Mouse (Mus musculus) layer of hippocampus, adult 11-12 months (tissue): ENCODE data around the gene Gm49378.
A peak's percentile ranks its signal among the peaks of the same experiment; 100 is the strongest.

ENCODE experiments used
- DNase-seq: peaks from one replicate; pipeline ENCODE4 v3.0.0; 2022; ENCODE audit warnings: low spot score

Gm49378 gene

DNA sequence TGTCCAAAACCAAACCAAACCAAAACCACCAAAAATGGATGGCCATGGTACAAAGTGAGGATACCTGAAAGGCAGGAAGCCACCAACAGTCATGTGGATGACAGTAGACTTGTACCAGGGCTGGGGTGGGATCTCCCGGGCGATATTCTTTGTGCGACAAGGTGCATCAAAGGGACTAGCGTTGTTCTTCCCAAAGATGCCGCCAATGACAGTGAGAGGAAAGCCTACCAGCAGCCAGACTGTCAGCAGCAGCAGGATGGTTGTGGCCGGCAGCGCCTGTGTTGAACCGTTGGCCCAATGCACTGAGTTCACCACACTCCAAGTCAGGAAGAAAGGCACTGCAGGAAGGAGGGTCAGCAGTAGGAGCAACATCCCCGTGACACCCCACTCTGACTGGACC is at the start of gene Gm49378:
Gm49378 (minus strand) TSS at position 101 of the 400 bp plus-strand sequence.
- no peak for DNase-seq

DNA sequence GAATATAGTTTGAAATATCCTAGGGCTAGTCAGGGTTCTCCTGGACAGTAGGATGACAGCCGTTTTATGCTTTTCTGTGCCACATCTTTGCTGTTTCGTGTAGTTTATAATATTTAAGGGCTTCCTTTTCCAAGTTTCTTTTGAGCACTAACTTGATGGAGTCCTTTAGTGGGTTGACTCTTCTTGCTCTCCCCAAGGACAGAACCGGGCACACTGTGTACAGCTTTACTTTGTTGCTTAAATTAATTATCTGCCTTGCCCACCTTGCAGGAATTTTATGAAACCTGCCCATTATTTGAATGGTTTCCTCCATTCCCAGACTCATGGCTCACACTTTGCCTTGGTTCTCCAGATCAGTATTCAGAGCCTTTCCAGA is 44.4 kb upstream of the Gm49378 start:
- DNase-seq: no peak

DNA sequence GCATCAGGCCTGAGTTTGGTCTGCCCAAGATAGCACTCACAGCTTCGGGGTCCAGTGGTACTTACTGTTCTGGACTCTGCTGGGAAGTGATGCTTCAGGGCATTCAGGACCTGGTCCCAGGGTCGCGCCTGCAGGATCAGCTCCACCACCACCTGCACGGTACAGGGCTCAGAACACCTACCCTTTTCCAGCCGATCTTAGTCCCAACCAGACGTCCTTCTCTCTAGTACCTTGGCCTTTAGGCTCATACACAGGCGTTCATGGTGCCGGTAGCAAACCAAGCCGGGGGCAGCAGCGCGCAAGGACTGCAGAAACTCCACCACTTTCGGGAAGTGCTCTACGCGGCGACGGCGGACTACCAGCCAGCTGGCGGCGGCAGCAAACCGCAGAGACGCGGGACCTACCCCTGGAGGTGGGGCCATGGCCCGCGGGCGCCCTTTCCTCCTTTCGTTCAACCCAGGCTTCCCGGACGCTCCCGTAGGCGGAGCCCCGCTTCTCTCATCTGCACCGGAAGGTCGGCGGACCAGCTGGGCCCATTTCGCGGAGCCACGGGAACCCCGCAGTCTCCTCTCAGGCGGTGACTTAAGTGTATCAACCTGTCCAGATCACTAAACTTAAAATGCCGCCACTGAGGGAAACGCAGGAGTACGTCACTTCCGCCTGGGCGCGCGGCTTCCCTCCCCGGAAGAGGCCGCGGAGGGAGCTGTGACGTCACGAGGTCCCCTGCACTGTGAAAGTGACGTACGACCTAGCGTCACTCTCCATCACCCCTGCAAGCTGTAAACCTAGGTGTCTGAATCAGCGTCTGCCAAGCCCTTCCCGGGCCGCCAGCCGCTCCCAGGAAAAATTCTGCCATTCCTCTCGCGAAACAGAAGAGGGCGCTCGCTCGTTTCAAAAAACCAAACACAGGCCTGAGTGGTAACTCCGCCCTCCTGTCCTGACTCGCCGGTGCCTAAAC is 43.7 kb upstream of the Gm49378 start, which contains the start of gene Tinf2:
Tinf2 (minus strand) TSS at position 661 of the 958 bp plus-strand sequence.
- DNase-seq: peak; percentile 97

DNA sequence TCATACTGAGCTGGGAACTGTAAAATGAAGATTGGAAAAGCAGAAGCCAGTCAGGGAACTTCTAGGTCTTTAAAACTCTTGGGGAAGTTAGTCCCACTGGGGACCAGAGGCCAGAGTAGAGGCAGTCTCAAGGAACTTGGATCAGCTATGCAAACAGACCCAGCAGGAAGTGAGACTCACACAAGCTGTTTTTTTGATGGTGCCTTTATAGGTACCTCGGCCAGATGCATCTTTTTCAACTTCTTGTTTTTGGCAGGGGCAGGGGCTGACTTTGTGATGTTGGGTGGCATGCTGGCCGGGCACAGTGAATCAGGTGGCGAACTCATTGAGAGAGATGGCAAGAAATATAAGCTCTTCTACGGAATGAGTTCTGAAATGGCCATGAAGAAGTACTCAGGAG is 39.9 kb upstream of the Gm49378 start:
- no peak for DNase-seq

DNA sequence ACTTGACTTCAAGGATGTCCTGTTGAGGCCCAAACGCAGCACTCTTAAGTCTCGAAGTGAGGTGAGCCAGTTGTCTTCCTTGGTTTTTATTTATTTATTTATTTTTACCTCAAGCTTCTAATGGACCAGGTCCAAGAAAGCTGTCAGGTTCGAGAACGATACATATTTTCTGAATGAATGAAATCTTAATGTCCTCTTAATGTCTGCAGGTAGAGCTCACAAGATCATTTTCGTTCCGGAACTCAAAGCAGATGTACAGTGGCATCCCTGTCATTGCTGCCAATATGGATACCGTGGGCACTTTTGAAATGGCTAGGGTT is 35.0 kb upstream of the Gm49378 start:
- no peak for DNase-seq

DNA sequence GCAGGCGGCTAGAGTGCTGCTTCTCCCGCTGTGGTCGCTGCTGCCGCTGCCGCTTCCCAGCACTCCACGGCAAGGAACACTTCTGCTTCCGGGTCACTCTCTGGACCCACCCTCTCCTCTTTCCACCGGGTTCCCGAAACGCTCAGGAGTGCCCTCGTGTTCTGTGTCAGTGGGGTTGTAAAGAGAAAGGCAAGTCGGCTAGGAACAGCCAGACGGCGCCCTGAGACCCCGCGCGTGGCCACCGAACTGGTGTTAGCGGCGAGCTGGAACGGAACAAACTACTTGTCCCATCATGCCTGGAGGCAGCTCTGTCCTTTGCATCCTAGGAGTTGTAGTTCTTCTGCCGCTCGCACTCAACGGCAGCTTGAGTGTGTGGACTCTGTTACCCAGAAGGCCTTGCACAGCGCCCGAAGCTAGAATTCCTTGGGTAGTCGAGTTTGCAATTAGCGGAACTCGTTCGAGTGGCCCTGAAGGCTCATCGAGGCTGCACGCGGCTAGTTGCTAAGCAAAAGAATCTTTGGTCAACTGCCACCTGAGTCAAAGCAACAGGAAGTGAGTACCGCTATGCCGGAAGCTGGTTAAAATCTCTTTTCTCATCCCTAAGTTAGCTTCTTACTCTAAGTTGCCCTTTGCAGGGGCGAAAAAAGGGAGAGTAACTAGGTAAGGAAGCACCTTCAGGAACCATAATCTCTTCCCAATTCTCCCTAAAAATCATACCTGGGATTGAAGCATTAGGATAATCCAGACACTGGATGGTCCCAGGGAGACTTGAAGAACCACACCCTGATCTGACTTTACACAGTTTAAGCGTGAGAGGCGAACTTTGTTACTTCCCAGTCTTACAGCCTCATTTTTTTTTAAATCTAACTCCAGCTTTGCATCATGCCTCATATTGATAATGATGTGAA is 34.4 kb upstream of the Gm49378 start, which contains the start of the genes Gmpr2 and Nedd8:
Gmpr2 (plus strand) TSS at position 109 of the 908 bp plus-strand sequence.
Nedd8 (minus strand) TSS at position 292 of the 908 bp plus-strand sequence.
- peak; percentile 94 for DNase-seq

DNA sequence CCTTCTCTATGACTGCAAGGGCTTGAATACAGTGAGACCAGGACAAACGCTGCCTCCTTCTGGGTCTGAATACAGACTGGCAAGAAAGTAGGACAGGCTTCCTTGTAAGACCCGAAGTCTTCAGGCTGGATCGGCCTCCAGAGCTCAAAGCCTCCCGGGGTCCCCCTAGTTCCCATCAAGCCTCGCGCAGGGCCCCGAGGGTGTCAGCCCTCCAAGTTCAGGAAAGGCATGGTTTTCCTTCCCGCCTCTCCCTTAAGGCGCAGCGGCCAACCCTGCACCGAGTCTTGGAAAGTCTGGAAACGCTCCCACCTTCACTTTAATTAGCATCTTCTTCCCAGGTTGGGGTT is 33.8 kb upstream of the Gm49378 start:
- no peak for DNase-seq

DNA sequence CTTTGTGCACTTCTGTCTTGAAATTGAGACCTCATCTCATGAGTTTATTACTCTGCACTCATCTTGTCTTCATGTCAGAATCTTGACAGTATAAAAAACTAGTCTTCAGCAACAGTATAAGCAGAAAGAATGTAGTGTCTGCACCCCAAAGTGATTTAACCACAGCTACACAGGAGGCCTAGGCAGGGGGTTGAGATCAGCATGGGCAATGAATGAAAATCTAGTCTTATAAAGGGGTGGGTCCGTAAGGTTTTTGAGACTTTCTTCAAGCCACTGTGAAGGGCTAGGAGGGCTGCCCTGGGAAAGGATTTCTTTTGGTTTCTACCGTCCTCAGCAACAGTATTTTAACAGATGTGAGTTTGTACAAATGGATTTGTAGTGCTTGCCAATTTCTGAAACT is 22.9 kb upstream of the Gm49378 start:
- no peak for DNase-seq

DNA sequence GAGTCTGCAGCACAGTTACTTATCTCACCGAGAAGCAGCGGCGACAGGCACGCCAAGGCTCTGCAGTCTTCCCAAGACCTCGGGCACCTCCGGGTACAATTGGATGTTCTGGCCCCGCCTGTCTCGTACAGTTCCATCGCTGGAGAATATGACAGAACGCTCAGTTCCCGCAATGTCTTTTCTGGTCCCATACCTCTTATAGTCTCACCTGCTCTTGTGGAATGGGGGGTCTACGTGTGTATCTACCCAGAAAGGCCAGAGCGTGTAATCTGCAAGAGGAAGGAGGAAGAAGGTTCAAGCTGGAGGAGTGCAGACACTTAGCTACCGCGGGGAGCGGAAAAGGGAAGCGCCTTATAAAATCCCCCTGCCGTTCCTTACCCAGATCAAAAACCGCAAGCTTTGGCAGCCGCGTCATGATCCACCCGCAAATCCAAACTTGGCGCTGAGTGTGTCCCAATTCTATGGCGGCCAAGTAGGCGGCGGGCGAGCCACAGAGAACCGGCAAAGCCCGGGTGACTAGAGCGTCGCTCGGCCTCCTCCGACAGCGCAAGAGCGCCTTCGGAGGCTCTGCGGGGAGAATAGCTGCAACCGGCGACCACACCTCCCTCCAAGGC is 22.4 kb upstream of the Gm49378 start, which contains the start of gene Mdp1:
Mdp1 (minus strand) TSS at position 549 of the 614 bp plus-strand sequence.
- peak; percentile 78 for DNase-seq

DNA sequence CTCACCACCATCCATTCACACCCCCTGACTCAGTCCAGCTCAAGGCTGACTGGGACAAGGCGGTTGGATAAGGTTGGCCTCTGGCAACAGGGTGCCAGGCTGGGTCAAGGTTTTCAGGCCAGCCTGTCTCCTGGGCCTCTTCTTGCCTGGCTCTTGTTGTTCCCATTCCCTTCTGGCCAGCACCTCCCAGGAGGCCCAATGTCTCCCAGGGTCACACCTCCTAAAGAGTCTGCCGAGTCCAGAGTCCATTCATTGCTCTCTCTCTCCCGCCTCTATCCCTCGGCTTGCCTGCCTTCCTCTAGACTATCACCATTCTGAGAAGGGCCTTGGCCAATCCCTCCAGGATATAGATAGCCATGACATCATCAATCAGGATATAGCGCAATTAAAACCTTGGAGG is 20.3 kb upstream of the Gm49378 start:
- DNase-seq: no peak

DNA sequence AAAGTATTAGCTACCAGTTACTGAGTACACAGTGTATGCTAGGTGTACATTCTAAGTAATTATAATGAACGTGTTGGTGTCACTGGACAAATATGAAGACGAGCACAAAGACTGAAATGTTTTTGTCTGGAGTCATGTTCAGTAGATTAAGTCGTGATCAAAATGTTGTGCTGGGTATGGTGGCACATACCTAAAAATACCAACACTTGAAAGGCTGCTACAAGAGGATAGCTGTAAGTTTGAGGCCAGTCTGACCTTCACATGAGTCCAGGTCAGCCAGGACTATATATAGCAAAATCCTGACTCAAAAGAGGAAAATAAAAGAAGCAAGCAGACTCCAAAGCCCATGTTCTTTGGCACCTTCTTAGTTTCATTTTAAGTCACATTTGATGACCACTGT is 19.2 kb upstream of the Gm49378 start:
- DNase-seq: no peak

DNA sequence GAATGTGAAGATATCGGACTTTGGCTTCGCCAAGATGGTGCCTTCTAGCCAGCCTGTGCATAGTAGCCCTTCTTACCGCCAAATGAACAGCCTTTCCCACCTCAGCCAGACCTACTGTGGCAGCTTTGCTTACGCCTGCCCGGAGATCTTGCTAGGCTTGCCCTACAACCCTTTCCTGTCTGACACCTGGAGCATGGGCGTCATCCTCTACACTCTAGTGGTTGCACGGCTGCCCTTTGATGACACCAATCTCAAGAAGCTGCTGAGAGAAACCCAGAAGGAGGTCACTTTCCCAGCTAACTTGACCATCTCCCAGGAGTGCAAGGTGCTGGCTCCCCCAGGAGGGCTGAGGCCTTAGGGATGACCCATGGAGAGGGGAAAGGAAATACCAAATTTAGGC is 13.8 kb upstream of the Gm49378 start:
- DNase-seq: no peak

DNA sequence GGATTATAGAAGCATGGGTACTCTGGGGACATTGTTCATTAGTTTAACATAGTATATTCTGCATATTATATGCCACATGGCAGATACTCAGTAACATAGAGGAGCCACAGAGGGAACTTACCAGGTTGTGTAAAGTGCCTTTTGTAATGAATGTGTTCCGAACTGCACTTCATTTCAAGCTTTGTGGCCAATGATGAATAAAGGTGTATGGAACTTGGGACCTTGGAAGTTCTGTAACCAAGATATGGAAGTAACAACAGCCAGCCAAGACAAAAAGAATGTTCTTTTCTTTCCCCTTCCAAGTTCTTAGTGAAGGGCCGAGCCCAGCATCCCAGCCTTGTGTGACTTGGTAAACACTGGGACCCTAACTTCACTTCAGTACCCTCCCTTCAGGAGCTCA is 12.2 kb upstream of the Gm49378 start, which contains the start of gene Tssk4:
Tssk4 (plus strand) TSS at position 301 of the 400 bp plus-strand sequence.
- DNase-seq: no peak

DNA sequence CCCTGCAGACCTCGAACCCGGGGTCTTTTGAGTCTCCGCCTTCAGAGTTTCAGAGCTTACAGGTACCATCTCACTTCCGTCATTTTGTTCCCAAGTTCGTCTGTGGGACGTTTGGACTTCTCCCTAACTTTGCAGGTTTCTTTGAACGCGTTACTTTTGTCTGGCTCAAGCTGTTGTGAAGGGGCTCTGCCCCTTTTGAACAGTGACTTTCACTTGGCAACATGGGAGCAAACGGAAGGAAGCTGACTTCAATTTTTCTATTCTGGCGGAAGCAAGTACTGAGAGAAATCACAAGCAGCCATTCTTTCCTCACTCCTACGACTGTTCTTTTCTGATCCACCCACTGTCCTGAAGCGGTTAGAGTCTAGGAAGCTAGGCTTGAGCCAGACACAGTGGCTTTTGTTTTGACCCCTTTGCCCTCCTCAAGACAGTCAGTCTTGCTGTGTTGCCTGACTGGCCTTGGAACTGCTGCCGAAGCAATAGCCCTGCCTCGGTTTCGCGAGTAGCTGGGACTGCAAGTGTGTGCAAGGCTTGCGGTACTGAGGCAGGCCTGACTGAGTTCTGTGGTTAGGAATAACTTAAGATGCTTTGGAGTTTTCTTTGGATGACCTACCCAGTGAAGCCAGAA is 6.7 kb upstream of the Gm49378 start:
- DNase-seq: no peak

DNA sequence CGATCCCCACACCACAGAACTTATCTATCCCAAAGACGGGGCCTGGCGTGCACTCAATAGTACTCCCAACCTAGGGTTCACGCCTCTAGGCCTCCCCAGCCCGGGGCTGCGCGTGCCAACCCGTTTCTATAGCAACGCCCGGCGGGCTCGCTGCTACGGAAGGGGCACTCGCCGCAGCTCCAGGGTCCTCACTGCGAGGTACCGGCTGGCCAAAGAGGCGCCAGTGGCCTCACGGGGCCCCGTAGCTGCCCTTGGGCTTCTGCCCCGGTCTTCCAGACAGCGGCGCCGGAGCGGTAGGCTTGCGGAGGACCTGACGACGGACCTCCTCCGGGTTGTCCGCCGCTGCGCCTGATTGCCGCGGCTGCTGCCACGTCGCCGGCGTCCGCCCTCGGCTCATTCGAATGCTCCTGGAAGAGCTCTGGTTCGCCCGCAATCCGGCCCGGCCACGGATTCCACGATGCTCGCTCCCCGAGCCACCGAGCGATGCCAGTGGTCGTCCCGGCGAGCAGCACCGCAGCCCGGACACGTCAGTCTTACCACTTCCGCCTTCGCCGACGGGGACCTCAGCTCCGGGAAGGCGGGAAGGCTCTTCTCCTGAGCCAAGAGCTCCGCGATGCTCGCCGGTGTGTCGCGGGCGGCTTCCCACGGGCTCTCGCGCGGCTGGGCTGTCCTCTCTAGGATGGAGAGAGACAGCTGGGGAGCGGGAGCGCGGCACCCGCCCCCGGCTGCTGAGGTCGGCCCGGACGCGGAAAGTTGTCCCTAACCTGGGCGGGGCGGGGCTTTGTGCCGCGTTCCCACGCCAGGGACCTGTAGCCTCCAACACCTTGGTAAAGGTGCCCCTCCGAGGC is 5.6 kb upstream of the Gm49378 start, which contains the start of gene Tm9sf1:
Tm9sf1 (minus strand) TSS at position 747 of the 848 bp plus-strand sequence.
- peak; percentile 85 for DNase-seq

DNA sequence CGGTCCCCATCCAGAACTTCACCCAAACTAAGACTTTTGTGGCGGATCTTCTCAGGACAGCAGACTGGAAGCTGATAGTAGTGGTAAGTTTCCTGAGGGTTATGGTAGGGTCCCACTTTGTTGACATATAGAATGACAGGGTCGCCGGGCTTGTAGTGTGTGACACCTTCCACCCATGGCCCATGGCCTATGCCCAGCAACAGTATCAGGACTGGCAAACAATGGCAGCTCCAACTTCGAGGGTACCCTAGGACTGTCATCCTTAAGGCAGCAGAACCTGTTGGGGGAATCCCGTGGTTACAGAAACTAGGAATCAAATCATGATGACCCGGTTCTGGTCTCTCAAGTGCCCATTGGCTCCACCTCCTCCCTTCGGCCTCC is 5.0 kb upstream of the Gm49378 start:
- no peak for DNase-seq

DNA sequence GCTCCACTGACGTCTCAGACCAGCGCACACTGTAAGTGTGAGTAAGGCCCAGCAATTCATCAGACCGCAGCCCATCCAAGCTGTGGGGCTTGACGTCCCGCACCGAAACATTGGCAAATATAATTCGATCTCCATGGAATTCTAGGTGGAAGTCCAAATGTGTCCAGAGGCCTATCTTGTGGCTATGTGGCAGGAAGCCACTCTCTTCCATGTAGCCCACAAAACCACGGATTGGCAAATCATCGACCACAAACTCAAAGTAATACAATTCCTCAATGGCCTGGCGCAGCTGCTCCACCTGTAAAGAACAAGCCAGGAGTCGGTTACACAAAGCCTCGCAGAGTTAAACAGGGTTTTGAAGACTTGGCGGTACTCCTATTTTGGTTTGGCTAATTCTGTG is 3.6 kb upstream of the Gm49378 start:
- no peak for DNase-seq

DNA sequence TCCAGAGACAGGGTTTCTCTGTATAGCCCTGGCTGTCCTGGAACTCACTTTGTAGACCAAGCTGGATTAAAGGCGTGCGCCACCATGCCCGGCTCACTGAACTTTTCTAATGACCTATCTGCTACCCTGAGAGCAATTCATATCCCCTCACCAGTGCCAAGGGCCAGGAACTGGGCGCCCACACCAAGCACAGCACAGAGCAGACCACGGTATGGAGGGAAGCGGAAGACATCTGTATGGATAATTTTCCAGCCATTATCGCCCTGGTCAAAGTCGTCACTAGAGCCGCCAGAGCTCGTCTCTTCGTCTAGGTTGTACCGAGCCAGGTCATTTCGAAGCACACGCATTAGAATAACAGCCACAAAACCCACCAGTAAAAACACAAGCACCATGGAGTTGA is 3.1 kb upstream of the Gm49378 start:
- DNase-seq: no peak

DNA sequence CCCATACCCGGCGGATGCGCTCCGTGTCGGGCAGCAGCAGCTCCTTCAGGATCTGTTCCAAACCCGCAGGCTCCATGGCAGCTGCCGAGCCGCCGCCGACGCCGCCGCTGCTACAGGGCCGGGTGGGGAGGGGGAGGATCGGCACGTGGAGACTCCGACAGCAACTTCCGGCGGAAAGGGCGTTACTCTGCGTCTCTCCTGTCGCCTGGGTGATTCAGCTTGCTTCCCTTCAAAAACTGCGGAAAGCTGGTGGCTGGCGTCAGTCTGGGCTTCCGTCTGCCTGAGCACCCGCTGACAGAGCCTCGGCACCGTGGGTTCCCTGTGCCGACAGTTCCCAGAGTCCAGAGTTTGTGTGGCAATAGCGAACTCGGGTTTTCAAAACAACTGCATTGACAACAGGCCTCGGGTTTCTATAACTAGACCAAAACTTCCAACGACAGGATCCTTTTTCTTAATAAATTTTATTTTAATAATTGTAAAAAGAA is 2.1 kb downstream of the Gm49378 start, which contains the start of gene Ipo4:
Ipo4 (minus strand) TSS at position 435 of the 485 bp plus-strand sequence.
- peak; percentile 90 for DNase-seq

DNA sequence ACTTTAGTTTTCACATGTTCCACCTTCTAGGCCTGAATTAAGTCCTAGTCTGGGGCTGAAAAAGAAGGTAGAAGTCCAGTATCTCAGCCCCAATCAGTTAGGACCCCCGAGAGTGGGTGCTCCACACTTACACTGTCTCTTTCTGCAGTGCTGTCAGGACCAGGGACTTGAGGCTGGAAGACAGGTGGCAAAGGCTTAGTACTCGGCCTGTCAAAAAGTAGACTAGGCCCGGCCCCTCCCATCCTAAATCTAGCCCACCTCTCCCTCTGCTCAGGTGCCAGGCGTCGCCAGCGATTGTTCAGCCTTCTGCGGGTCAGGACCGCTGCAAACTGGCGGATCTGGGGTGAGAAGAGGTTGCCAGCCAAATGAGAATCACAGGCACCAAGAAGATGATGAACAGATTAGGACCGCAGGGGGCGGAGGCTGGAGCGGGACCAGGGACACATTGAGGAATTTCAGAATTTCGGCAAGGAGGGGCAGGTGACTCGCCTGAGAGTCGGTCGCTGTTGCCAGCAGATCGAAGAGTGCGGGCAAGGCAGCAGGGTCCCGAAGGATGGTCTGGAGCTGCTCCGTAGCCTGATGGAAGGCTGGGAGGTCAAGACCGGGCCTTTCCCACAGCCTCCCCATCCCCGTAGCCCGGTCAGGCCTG is 2.7 kb downstream of the Gm49378 start:
- no peak for DNase-seq
